Mouse (Mus musculus): ENCODE measurements around the gene Hist1h1b. TPM values are rescaled to one million over a fixed set of nuclear protein-coding genes. Genes with fewer than 3 reads are reported as not detected.
"Not testable (repeated sequence)": the region's sequence is repeated elsewhere in the genome, so short reads cannot be mapped to it uniquely, and the experiment has no call there.

The Hist1h1b gene
- polyA plus RNA-seq, 1 experiment from 2014 or later = 14.9 TPM

DNA sequence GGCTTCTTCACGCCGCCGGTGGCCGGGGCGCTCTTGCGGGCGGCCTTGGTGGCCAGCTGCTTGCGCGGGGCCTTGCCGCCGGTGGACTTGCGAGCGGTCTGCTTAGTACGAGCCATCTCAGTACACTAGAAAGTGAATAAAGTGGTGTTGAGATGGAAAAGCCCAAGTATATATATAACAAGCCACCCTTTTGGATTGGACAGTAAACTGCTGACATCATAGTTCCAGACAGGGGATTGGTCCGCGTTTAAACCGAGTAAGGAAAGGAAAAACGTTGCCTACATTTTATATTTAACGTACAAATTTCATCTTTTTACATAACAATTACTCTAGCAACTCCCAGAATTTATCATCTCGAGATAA lies 2.8 kb upstream of the Hist1h1b start, which contains the start of gene Hist1h3i:
Gene Hist1h3i, minus strand, starts transcription at position 116 of the 363 bp plus-strand sequence.
- ATAC-seq = peak; percentile 58
- WGBS = under 1% methylated on average over 14 of the region's 20 CpGs

GRCm38 (mm10) chr13:21782361-21783254 lies 2.2 kb upstream of the Hist1h1b start:
- ATAC-seq; H3K36me3 ChIP-seq (ENCODE audit: control insufficient read depth, insufficient read depth, low read length); H3K27me3 ChIP-seq (replicated peaks; ENCODE audit: control insufficient read depth, insufficient read depth, low read length); H3K9me3 ChIP-seq (ENCODE audit: control insufficient read depth, low read length): not testable (repeated sequence)
- peak overlapping the region; percentile 43 for H3K4me3 ChIP-seq (ENCODE audit: low read length)
- WGBS = under 1% methylated on average over 16 of the region's 35 CpGs
- H3K4me2 ChIP-seq (ENCODE audit: low read depth, low read length) = peak overlapping the region; percentile 67
- peak overlapping the region; percentile 75 for H3K27ac ChIP-seq (ENCODE audit: low read length)
- peak overlapping the region; percentile 68 for H3K9ac ChIP-seq (ENCODE audit: low read depth, low read length)
- peaks cover 17% of the 10 kb centered on the region for H3K4me1 ChIP-seq (ENCODE audit: control insufficient read depth, insufficient read depth, low read length)

More for the DNA sequence above, 2.8 kb upstream of the Hist1h1b start, which contains the start of gene Hist1h3i:
- Histone ChIP-seq H3K36me3 (ENCODE audit: control insufficient read depth, insufficient read depth, low read length) (no peaks in the 10 kb centered on the region), H3K27me3 (replicated peaks; ENCODE audit: control insufficient read depth, insufficient read depth, low read length) (no peaks in the 10 kb centered on the region), H3K9ac (ENCODE audit: low read depth, low read length) (peak within 1 kb of the TSS; percentile 68), H3K4me3 (ENCODE audit: low read length) (peak within 1 kb of the TSS; percentile 43), H3K4me2 (ENCODE audit: low read depth, low read length) (peak within 1 kb of the TSS; percentile 67), H3K27ac (ENCODE audit: low read length) (peak within 1 kb of the TSS; percentile 83), H3K4me1 (ENCODE audit: control insufficient read depth, insufficient read depth, low read length) (peaks cover 17% of the 10 kb centered on the region), H3K9me3 (ENCODE audit: control insufficient read depth, low read length) (no peaks in the 10 kb centered on the region)

DNA sequence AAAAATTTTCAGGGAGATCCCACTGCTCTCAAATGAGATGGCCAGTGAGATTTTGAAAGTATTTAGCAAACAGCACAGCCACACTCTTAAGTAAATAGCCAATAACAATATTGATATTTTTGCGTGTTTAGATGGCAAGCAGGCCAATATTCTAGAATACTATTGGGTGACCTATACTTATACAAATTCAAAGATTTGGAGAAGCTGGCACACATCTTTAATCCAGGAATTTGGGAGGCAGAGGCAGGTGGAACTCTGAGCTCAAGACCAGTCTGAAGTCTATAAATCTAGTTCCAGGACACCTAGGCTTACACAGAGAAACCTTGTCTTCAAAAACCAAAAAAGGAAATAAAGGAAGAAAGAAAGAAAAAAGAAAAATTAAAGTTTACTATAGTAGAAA lies 1.2 kb upstream of the Hist1h1b start:
- no peaks in the 10 kb centered on the region for H3K27me3 ChIP-seq (replicated peaks; ENCODE audit: control insufficient read depth, insufficient read depth, low read length)
- H3K27ac ChIP-seq (ENCODE audit: low read length) = no peak overlapping the region
- no peak overlapping the region for H3K4me2 ChIP-seq (ENCODE audit: low read depth, low read length)
- H3K9me3 ChIP-seq (ENCODE audit: control insufficient read depth, low read length) = no peaks in the 10 kb centered on the region
- H3K4me1 ChIP-seq (ENCODE audit: control insufficient read depth, insufficient read depth, low read length) = peaks cover 17% of the 10 kb centered on the region
- H3K36me3 ChIP-seq (ENCODE audit: control insufficient read depth, insufficient read depth, low read length) = no peaks in the 10 kb centered on the region
- no peak overlapping the region for H3K4me3 ChIP-seq (ENCODE audit: low read length)
- no peak overlapping the region for H3K9ac ChIP-seq (ENCODE audit: low read depth, low read length)
- WGBS = 83% methylated on average over 1 of the region's 1 CpGs
- ATAC-seq = no peak

- H3K9ac ChIP-seq (ENCODE audit: low read depth, low read length) = 0 out of 2 replicates have a peak overlapping the region, but pooled peaks have one; percentile 80
- 44% methylated on average over 6 of the region's 6 CpGs for WGBS
These were observed 663 bp upstream of the Hist1h1b start for GRCm38 (mm10) chr13:21781021-21781555.

DNA sequence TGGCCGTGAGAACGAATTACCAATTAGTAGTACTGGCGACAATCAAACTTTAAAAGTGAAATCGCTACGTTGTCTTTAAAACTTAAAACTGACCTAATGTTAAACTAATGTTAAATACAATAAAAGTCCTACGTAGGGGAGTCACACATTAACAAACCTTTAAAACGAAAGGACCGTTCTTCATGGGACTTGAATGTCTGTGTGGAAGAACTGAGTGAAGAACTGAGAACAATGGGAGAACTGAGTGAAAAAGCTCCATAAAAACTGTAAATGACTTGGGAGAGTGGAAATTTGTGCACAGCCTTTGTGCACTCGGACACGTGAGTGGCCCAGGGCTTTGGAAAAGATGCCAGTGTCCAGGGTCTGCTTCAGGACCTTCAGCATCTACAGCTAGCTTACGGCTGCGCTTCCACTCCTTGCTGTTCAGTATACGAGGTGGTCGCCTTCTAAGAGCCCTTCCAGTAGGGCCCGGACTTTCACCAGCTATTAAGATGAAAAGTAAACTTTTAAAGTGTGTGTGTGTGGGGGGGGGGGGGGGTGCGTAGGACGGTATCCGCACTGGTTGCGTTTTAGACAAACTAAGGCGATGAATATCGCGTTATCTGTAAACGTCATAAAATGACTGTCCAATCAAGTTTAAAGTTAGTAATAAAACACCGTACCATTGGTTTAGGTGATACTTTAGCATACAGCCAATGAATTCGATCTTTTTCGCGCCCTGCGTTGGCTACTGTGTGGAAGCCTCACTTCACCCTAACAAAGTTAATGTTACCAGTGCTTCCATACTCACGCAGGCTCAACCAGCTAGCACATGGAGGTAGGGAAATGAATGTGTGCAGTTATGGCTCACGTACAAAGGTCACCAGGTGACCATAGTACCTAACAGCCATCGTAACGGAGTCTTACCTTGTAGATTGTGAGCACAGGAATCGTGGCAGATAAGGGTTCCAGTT lies 1.3 kb downstream of the Hist1h1b start:
- Histone ChIP-seq H3K4me1 (ENCODE audit: control insufficient read depth, insufficient read depth, low read length) (peaks cover 7% of the 10 kb centered on the region), H3K9me3 (ENCODE audit: control insufficient read depth, low read length) (no peaks in the 10 kb centered on the region), H3K4me3 (ENCODE audit: low read length) (peak overlapping the region; percentile 57), H3K9ac (ENCODE audit: low read depth, low read length) (peak overlapping the region; percentile 80), H3K36me3 (ENCODE audit: control insufficient read depth, insufficient read depth, low read length) (no peaks in the 10 kb centered on the region), H3K4me2 (ENCODE audit: low read depth, low read length) (peak overlapping the region; percentile 84), H3K27ac (ENCODE audit: low read length) (peak overlapping the region; percentile 94), H3K27me3 (replicated peaks; ENCODE audit: control insufficient read depth, insufficient read depth, low read length) (no peaks in the 10 kb centered on the region)
- peak; percentile 86 for ATAC-seq
- WGBS = 3% methylated on average over 33 of the region's 33 CpGs

More at GRCm38 (mm10) chr13:21781021-21781555, 663 bp upstream of the Hist1h1b start:
- no peaks in the 10 kb centered on the region for H3K27me3 ChIP-seq (replicated peaks; ENCODE audit: control insufficient read depth, insufficient read depth, low read length)
- peak overlapping the region; percentile 94 for H3K27ac ChIP-seq (ENCODE audit: low read length)
- H3K4me1 ChIP-seq (ENCODE audit: control insufficient read depth, insufficient read depth, low read length) = peaks cover 15% of the 10 kb centered on the region
- no peak for ATAC-seq
- no peaks in the 10 kb centered on the region for H3K36me3 ChIP-seq (ENCODE audit: control insufficient read depth, insufficient read depth, low read length)
- peak overlapping the region; percentile 84; the same call in 1 of the 2 replicates for H3K4me2 ChIP-seq (ENCODE audit: low read depth, low read length)
- no peaks in the 10 kb centered on the region for H3K9me3 ChIP-seq (ENCODE audit: control insufficient read depth, low read length)
- peak overlapping the region; percentile 57 for H3K4me3 ChIP-seq (ENCODE audit: low read length)

GRCm38 (mm10) chr13:21755707-21756106 lies 24.7 kb downstream of the Hist1h1b start:
- 69% methylated on average over 1 of the region's 1 CpGs for WGBS
- Histone ChIP-seq H3K4me3 (ENCODE audit: low read length) (no peak overlapping the region), H3K36me3 (ENCODE audit: control insufficient read depth, insufficient read depth, low read length) (no peaks in the 10 kb centered on the region), H3K27ac (ENCODE audit: low read length) (no peak overlapping the region), H3K4me2 (ENCODE audit: low read depth, low read length) (no peak overlapping the region), H3K4me1 (ENCODE audit: control insufficient read depth, insufficient read depth, low read length) (0 out of 2 replicates have a peak, but pooled peaks cover 3% of the 10 kb centered on the region), H3K27me3 (replicated peaks; ENCODE audit: control insufficient read depth, insufficient read depth, low read length) (no peaks in the 10 kb centered on the region), H3K9ac (ENCODE audit: low read depth, low read length) (no peak overlapping the region), H3K9me3 (ENCODE audit: control insufficient read depth, low read length) (no peaks in the 10 kb centered on the region)
- ATAC-seq = no peak

- H3K27me3 ChIP-seq (replicated peaks; ENCODE audit: control insufficient read depth, insufficient read depth, low read length); H3K36me3 ChIP-seq (ENCODE audit: control insufficient read depth, insufficient read depth, low read length); H3K9me3 ChIP-seq (ENCODE audit: control insufficient read depth, low read length); H3K4me1 ChIP-seq (ENCODE audit: control insufficient read depth, insufficient read depth, low read length): not testable (repeated sequence)
- WGBS = under 1% methylated on average over 19 of the region's 26 CpGs
- peak; percentile 17 for ATAC-seq
- H3K4me2 ChIP-seq (ENCODE audit: low read depth, low read length) = peak overlapping the region; percentile 65
- peak overlapping the region; percentile 65 for H3K9ac ChIP-seq (ENCODE audit: low read depth, low read length)
- H3K4me3 ChIP-seq (ENCODE audit: low read length) = peak overlapping the region; percentile 49
- H3K27ac ChIP-seq (ENCODE audit: low read length) = peak overlapping the region; percentile 83
These were observed 26.0 kb downstream of the Hist1h1b start for GRCm38 (mm10) chr13:21754294-21755001.

DNA sequence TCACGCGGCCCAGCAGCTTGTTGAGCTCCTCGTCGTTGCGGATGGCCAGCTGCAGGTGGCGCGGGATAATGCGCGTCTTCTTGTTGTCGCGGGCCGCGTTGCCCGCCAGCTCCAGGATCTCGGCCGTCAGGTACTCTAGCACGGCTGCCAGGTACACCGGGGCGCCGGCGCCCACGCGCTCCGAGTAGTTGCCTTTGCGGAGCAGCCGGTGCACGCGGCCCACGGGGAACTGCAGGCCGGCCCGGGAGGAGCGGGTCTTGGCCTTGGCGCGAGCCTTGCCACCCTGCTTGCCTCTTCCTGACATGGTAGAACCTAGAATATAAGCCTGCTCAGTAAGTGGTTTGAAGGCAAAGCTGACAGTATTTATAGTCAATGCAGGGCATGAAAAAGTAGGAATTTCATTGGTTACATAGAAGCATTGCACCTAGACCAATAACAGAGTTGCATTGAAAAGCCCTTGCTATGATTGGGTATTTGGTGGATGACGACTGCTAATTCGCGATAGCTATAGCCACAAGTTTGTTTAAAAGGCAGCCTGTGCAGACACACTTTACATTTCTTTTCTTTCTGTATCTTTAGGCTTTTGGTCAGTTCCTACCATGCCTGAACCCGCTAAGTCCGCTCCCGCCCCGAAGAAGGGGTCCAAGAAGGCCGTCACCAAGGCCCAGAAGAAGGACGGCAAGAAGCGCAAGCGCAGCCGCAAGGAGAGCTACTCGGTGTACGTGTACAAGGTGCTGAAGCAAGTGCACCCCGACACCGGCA lies 26.7 kb downstream of the Hist1h1b start, which contains the start of the genes Hist1h2ak and Hist1h2bn:
Gene Hist1h2ak, minus strand, starts transcription at position 304 of the 762 bp plus-strand sequence.
Gene Hist1h2bn, plus strand, starts transcription at position 600 of the 762 bp plus-strand sequence.
- Histone ChIP-seq H3K27ac (ENCODE audit: low read length) (peak within 1 kb of the TSS; percentile 93), H3K4me2 (ENCODE audit: low read depth, low read length) (peak within 1 kb of the TSS; percentile 65), H3K4me3 (ENCODE audit: low read length) (peak within 1 kb of the TSS; percentile 49), H3K9ac (ENCODE audit: low read depth, low read length) (peak within 1 kb of the TSS; percentile 70)
- peak; percentile 94 for ATAC-seq
- under 1% methylated on average over 44 of the region's 50 CpGs for WGBS
- not testable (repeated sequence) for H3K27me3 ChIP-seq (replicated peaks; ENCODE audit: control insufficient read depth, insufficient read depth, low read length); H3K4me1 ChIP-seq (ENCODE audit: control insufficient read depth, insufficient read depth, low read length); H3K36me3 ChIP-seq (ENCODE audit: control insufficient read depth, insufficient read depth, low read length); H3K9me3 ChIP-seq (ENCODE audit: control insufficient read depth, low read length)
